Mouse (Mus musculus): ENCODE data around the gene Sept9.

GRCm38 (mm10) chr11:117226214-117226535 lies 26.7 kb downstream of the Sept9 start:
- TF ChIP-seq CTCF (IDR thresholded peaks at IDR 0.05; ENCODE audit: insufficient read depth, low read length): no peak
- TF ChIP-seq POLR2A (IDR thresholded peaks at IDR 0.05; ENCODE audit: borderline replicate concordance, extremely low read depth, low read depth, low read length): no peak

All from lung, adult 2 months (tissue).